Mouse (Mus musculus) olfactory bulb, adult 2 months (tissue): ENCODE data around the gene Aldh8a1. TPM values are rescaled to one million over a fixed set of nuclear protein-coding genes. Genes with fewer than 3 reads are reported as not detected.

Experiments used
- H3K27ac ChIP-seq: fragments of 200-500 bp; 2 replicates; pipeline ENCODE4 v1.5.1; 2012; ENCODE audit warnings: low read depth, low read length; ENCODE audit not compliant: insufficient read depth
- H3K4me1 ChIP-seq: fragments of 200-500 bp; 2 replicates; pipeline ENCODE4 v1.6.1; 2012; ENCODE audit warnings: low read length; ENCODE audit not compliant: control insufficient read depth, insufficient read depth
- H3K4me3 ChIP-seq: fragments of 200-500 bp; 2 replicates; pipeline ENCODE4 v1.5.1; 2012; ENCODE audit warnings: mild to moderate bottlenecking, low read depth, low read length, moderate library complexity; ENCODE audit not compliant: insufficient read depth
- CTCF ChIP-seq: fragments of 200-500 bp; IDR thresholded peaks from 2 replicates; pipeline ENCODE4 v1.5.1; 2012; ENCODE audit warnings: low read depth, mild to moderate bottlenecking, low read length, moderate library complexity; ENCODE audit not compliant: insufficient read depth
- POLR2A ChIP-seq: fragments of 200-500 bp; IDR thresholded peaks from 2 replicates; pipeline ENCODE4 v1.6.1; 2012; ENCODE audit warnings: mild to moderate bottlenecking, low read depth, low read length, moderate library complexity; ENCODE audit not compliant: insufficient read depth
- WGBS: fragments of 180-500 bp; shearing (Covaris S2); methylation state at CpG from one replicate; pipeline ENCODE4 v1.1.7; 2018; 5-methylcytosine and 5-hydroxymethylcytosine counted together
- polyA plus RNA-seq: library from polyadenylated mRNA; stranded (reverse); fragments of >200 nt; gene quantifications from 2 replicates; pipeline ENCODE4 v1.2.4, GENCODE M21; 2012; ENCODE audit warnings: low replicate concordance; ENCODE audit not compliant: missing spikeins, insufficient read depth, insufficient read length

Aldh8a1 gene
- polyA plus RNA-seq, 1 experiment = not detected

GRCm38 (mm10) chr10:21427996-21428395, 50.9 kb downstream of the Aldh8a1 start:
- 86% methylated on average over 6 of the region's 6 CpGs for WGBS
- Histone ChIP-seq H3K4me1 (no peaks in the 10 kb centered on the region), H3K4me3 (no peak overlapping the region), H3K27ac (no peak overlapping the region)
- TF ChIP-seq CTCF (no peak), POLR2A (no peak)

- H3K27ac ChIP-seq = no peak overlapping the region
- peaks cover 3% of the 10 kb centered on the region; the same call in 1 of the 2 replicates for H3K4me1 ChIP-seq
- no peak overlapping the region for H3K4me3 ChIP-seq
- WGBS = 100% methylated on average over 1 of the region's 1 CpGs
- TF ChIP-seq CTCF = no peak
- no peak for TF ChIP-seq POLR2A
These were observed 62.2 kb downstream of the Aldh8a1 start for GRCm38 (mm10) chr10:21439268-21439667.

GRCm38 (mm10) chr10:21441020-21441419, 63.9 kb downstream of the Aldh8a1 start:
- Histone ChIP-seq H3K27ac (no peak overlapping the region), H3K4me3 (no peak overlapping the region), H3K4me1 (peaks cover 3% of the 10 kb centered on the region; the same call in 1 of the 2 replicates)
- TF ChIP-seq POLR2A = no peak
- WGBS = 73% methylated on average over 4 of the region's 4 CpGs

GRCm38 (mm10) chr10:21441690-21442089, 64.6 kb downstream of the Aldh8a1 start:
- Histone ChIP-seq H3K4me3 (no peak overlapping the region), H3K4me1 (peaks cover 3% of the 10 kb centered on the region; the same call in 1 of the 2 replicates), H3K27ac (no peak overlapping the region)
- TF ChIP-seq POLR2A = no peak
- no peak for TF ChIP-seq CTCF
- WGBS = 90% methylated on average over 4 of the region's 4 CpGs

GRCm38 (mm10) chr10:21443646-21444324, 66.7 kb downstream of the Aldh8a1 start:
- peaks cover 3% of the 10 kb centered on the region; the same call in 1 of the 2 replicates for H3K4me1 ChIP-seq
- H3K4me3 ChIP-seq = no peak overlapping the region
- TF ChIP-seq POLR2A = no peak
- TF ChIP-seq CTCF = no peak
- H3K27ac ChIP-seq = no peak overlapping the region
- 47% methylated on average over 8 of the region's 8 CpGs for WGBS

GRCm38 (mm10) chr10:21444410-21444809, 67.3 kb downstream of the Aldh8a1 start:
- Histone ChIP-seq H3K4me3 (no peak overlapping the region), H3K27ac (no peak overlapping the region), H3K4me1 (peaks cover 3% of the 10 kb centered on the region; the same call in 1 of the 2 replicates)
- TF ChIP-seq CTCF (no peak), POLR2A (no peak)
- WGBS = 94% methylated on average over 9 of the region's 9 CpGs

Other genes with a start within 250 kb of the Aldh8a1 start
- gene Myb, start 216.3 kb upstream of the Aldh8a1 start, polyA plus RNA-seq = 82.4 and 178 TPM in 2 replicates
- not detected in 2 replicates for gene Hbs1l, start 81.3 kb upstream of the Aldh8a1 start, polyA plus RNA-seq
- not detected in 2 replicates for gene 1700020N01Rik, start 215.9 kb downstream of the Aldh8a1 start, polyA plus RNA-seq